Mouse (Mus musculus): Measurements from ENCODE around the gene Gm867. TPM values are rescaled to one million over a fixed set of nuclear protein-coding genes. Genes with fewer than 3 reads are reported as not detected.
A peak's percentile ranks its signal among the peaks of the same experiment; 100 is the strongest.

The Gm867 gene
- polyA plus RNA-seq, 1 experiment = 1.3 TPM

GRCm38 (mm10) chr10:75951424-75952050 lies 11.1 kb upstream of the Gm867 start:
- Histone ChIP-seq H3K4me3 (ENCODE audit: control insufficient read depth, low read depth, low read length) (peak overlapping the region; percentile 46), H3K4me1 (ENCODE audit: control insufficient read depth, insufficient read depth, low read length) (peaks cover 24% of the 10 kb centered on the region), H3K27ac (ENCODE audit: control insufficient read depth, insufficient read depth, low read depth, low read length) (no peak overlapping the region; the same call in 1 of the 2 replicates), H3K36me3 (ENCODE audit: control insufficient read depth, insufficient read depth, low read length) (no peaks in the 10 kb centered on the region), H3K27me3 (ENCODE audit: control insufficient read depth, insufficient read depth, low read length) (no peaks in the 10 kb centered on the region)
- TF ChIP-seq CTCF (IDR thresholded peaks at IDR 0.05; ENCODE audit: control insufficient read depth, insufficient read depth, insufficient replicate concordance, low read depth, low read length) (peak; percentile 11; the same call in 1 of the 2 replicates), POLR2A (IDR thresholded peaks at IDR 0.05; ENCODE audit: control insufficient read depth, low read depth, low read length) (no peak)

- Histone ChIP-seq H3K27me3 (ENCODE audit: control insufficient read depth, insufficient read depth, low read length) (no peaks in the 10 kb centered on the region), H3K27ac (ENCODE audit: control insufficient read depth, insufficient read depth, low read depth, low read length) (peak overlapping the region; percentile 62)
- no peak for TF ChIP-seq POLR2A (IDR thresholded peaks at IDR 0.05; ENCODE audit: control insufficient read depth, low read depth, low read length)
- TF ChIP-seq CTCF (IDR thresholded peaks at IDR 0.05; ENCODE audit: control insufficient read depth, insufficient read depth, insufficient replicate concordance, low read depth, low read length) = no peak
Observed at GRCm38 (mm10) chr10:75950791-75951210, 10.3 kb upstream of the Gm867 start.

GRCm38 (mm10) chr10:75949053-75950045 lies 8.9 kb upstream of the Gm867 start:
- Histone ChIP-seq H3K27ac (ENCODE audit: control insufficient read depth, insufficient read depth, low read depth, low read length) (no peak overlapping the region), H3K36me3 (ENCODE audit: control insufficient read depth, insufficient read depth, low read length) (no peaks in the 10 kb centered on the region), H3K4me1 (ENCODE audit: control insufficient read depth, insufficient read depth, low read length) (peaks cover 20% of the 10 kb centered on the region), H3K4me3 (ENCODE audit: control insufficient read depth, low read depth, low read length) (no peak overlapping the region), H3K27me3 (ENCODE audit: control insufficient read depth, insufficient read depth, low read length) (no peaks in the 10 kb centered on the region)
- no peak for TF ChIP-seq CTCF (IDR thresholded peaks at IDR 0.05; ENCODE audit: control insufficient read depth, insufficient read depth, insufficient replicate concordance, low read depth, low read length)
- no peak for TF ChIP-seq POLR2A (IDR thresholded peaks at IDR 0.05; ENCODE audit: control insufficient read depth, low read depth, low read length)

More at GRCm38 (mm10) chr10:75950791-75951210, 10.3 kb upstream of the Gm867 start:
- Histone ChIP-seq H3K4me3 (ENCODE audit: control insufficient read depth, low read depth, low read length) (peak overlapping the region; percentile 76), H3K4me1 (ENCODE audit: control insufficient read depth, insufficient read depth, low read length) (peaks cover 24% of the 10 kb centered on the region), H3K36me3 (ENCODE audit: control insufficient read depth, insufficient read depth, low read length) (no peaks in the 10 kb centered on the region)

GRCm38 (mm10) chr10:75948079-75948478 lies 7.6 kb upstream of the Gm867 start:
- Histone ChIP-seq H3K4me3 (ENCODE audit: control insufficient read depth, low read depth, low read length) (no peak overlapping the region), H3K27me3 (ENCODE audit: control insufficient read depth, insufficient read depth, low read length) (no peaks in the 10 kb centered on the region), H3K4me1 (ENCODE audit: control insufficient read depth, insufficient read depth, low read length) (peaks cover 14% of the 10 kb centered on the region), H3K27ac (ENCODE audit: control insufficient read depth, insufficient read depth, low read depth, low read length) (no peak overlapping the region), H3K36me3 (ENCODE audit: control insufficient read depth, insufficient read depth, low read length) (no peaks in the 10 kb centered on the region)
- TF ChIP-seq POLR2A (IDR thresholded peaks at IDR 0.05; ENCODE audit: control insufficient read depth, low read depth, low read length) (no peak), CTCF (IDR thresholded peaks at IDR 0.05; ENCODE audit: control insufficient read depth, insufficient read depth, insufficient replicate concordance, low read depth, low read length) (no peak)

- Histone ChIP-seq H3K4me1 (ENCODE audit: control insufficient read depth, insufficient read depth, low read length) (peaks cover 9% of the 10 kb centered on the region), H3K27ac (ENCODE audit: control insufficient read depth, insufficient read depth, low read depth, low read length) (no peak overlapping the region), H3K27me3 (ENCODE audit: control insufficient read depth, insufficient read depth, low read length) (no peaks in the 10 kb centered on the region), H3K4me3 (ENCODE audit: control insufficient read depth, low read depth, low read length) (no peak overlapping the region), H3K36me3 (ENCODE audit: control insufficient read depth, insufficient read depth, low read length) (no peaks in the 10 kb centered on the region)
- TF ChIP-seq POLR2A (IDR thresholded peaks at IDR 0.05; ENCODE audit: control insufficient read depth, low read depth, low read length) (no peak), CTCF (IDR thresholded peaks at IDR 0.05; ENCODE audit: control insufficient read depth, insufficient read depth, insufficient replicate concordance, low read depth, low read length) (no peak)
Observed at GRCm38 (mm10) chr10:75945896-75946295, 5.4 kb upstream of the Gm867 start.

GRCm38 (mm10) chr10:75945213-75945612 lies 4.7 kb upstream of the Gm867 start:
- Histone ChIP-seq H3K4me1 (ENCODE audit: control insufficient read depth, insufficient read depth, low read length) (peaks cover 4% of the 10 kb centered on the region; the same call in 1 of the 2 replicates), H3K27ac (ENCODE audit: control insufficient read depth, insufficient read depth, low read depth, low read length) (no peak overlapping the region), H3K27me3 (ENCODE audit: control insufficient read depth, insufficient read depth, low read length) (no peaks in the 10 kb centered on the region), H3K4me3 (ENCODE audit: control insufficient read depth, low read depth, low read length) (no peak overlapping the region), H3K36me3 (ENCODE audit: control insufficient read depth, insufficient read depth, low read length) (no peaks in the 10 kb centered on the region)
- TF ChIP-seq CTCF (IDR thresholded peaks at IDR 0.05; ENCODE audit: control insufficient read depth, insufficient read depth, insufficient replicate concordance, low read depth, low read length) = no peak
- TF ChIP-seq POLR2A (IDR thresholded peaks at IDR 0.05; ENCODE audit: control insufficient read depth, low read depth, low read length) = no peak

Measured in testis, adult 2 months (tissue).